Mouse (Mus musculus): Measurements from ENCODE around the gene Olfr971.
"Not testable (repeated sequence)": the region's sequence is repeated elsewhere in the genome, so short reads cannot be mapped to it uniquely, and the experiment has no call there.

Olfr971 gene

DNA sequence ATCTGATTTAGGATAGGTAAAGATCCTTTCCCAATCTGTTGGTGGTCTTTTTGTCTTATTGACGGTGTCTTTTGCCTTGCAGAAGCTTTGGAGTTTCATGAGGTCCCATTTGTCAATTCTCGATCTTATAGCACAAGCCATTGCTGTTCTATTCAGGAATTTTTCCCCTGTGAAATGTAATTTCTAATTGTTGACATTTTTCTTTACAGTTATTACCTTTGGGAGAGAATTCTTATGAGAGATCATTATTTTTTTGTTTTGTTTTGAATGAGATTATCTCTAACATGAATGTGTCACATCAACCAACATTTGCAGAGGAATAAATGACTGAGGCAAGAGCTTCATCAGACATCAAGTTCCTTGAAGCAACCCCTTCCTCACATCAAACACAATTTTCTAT lies at the start of gene Olfr971:
Gene Olfr971, plus strand, starts transcription at position 301 of the 400 bp plus-strand sequence.
- not testable (repeated sequence) for DNase-seq (ENCODE audit: low read depth in 1 of 2, low spot score in 2 of 2)

GRCm38 (mm10) chr9:39790558-39790957 lies 46.1 kb upstream of the Olfr971 start, which contains the start of gene Olfr969:
TSS of gene Olfr969 (plus strand) at chr9:39790945.
- DNase-seq (ENCODE audit: low read depth in 1 of 2, low spot score in 2 of 2) = no peak

DNA sequence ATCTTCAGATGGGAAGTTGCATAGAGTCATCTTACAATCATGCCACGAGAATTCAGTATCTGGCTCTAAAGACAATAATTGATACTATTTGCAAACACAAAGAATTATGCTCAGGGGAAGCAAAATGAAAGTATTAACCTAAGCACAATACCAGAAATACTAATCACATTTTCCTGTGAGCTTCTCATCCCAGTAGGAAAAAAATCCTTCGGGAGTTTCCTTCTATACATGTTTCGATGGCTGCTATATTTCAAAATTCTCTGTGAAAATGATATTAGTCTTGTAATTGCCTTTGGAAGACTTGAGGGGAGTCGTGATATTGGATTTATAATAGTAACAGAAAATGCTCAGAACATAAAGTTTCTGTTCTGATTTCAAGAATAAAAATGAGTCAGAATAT lies 28.1 kb upstream of the Olfr971 start, which contains the start of gene Olfr970:
Gene Olfr970, plus strand, starts transcription at position 301 of the 400 bp plus-strand sequence.
- DNase-seq (ENCODE audit: low read depth in 1 of 2, low spot score in 2 of 2) = no peak

GRCm38 (mm10) chr9:39866122-39866521 lies 29.4 kb downstream of the Olfr971 start, which contains the start of gene Olfr972:
TSS of gene Olfr972 (plus strand) at chr9:39866422.
- DNase-seq (ENCODE audit: low read depth in 1 of 2, low spot score in 2 of 2) = no peak

DNA sequence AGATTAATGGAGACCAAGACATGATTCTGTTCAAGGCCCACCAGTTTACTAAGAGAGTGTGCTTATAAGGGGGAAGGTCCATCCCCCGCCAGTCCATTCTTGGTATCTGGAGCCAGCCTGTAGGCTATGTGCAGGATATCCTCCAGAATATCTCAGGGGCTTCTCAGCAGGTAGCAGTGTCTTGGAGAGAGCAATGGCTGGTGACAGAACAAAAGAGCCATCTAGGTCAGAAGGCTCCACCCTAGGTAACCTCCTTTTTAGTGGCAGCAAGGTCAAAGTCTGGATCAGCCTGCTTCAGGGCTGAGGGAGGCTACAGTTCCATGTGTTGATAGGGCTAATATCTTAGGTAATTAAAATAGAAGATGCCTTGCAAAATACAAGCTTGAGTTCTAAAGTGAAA lies 35.3 kb downstream of the Olfr971 start:
- DNase-seq (ENCODE audit: low read depth in 1 of 2, low spot score in 2 of 2) = not testable (repeated sequence)

DNA sequence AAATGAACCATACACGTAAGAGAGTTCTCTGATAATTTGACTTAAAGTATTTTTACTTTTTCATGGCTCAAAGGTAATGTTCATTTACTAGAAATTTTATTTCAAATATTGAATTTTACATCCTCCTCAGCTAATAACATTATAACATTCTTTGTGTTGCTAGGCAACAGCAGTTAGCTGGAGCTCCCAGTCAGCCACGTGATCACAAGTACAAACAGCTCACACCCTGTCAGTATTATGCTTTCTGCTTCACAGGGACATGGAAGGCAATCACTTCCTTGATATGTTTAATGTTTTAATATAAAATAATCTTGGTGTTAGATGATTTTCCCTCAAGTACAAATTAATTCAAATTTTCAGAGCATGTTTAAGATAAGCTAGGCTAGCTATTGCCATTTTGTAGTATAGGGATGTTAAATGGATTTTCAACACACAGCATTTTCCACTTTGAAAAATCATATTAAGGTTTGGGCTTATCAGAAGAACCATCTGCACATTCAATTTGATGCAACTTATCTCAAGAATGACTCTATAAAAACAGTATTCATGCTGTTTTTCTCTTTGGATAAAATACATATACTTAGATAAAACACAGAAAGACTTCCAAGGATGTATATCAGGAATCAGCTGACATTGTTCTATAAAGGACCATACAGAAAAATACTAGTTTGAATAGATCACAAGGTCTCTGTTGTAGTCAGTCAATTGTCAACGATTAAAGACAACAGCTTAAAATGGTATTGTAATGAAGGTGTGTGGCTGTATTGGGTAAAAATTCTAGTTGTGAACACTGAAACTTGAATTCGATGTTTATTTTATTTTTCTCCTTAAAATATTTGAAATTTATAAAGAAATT lies 41.1 kb downstream of the Olfr971 start:
- DNase-seq (ENCODE audit: low read depth in 1 of 2, low spot score in 2 of 2) = not testable (repeated sequence)

Data from monocyte, adult 2 months (primary cell).